Mouse (Mus musculus): ENCODE measurements around the gene Apoa2. TPM values are rescaled to one million over a fixed set of nuclear protein-coding genes. Genes with fewer than 3 reads are reported as not detected.
A peak's percentile ranks its signal among the peaks of the same experiment; 100 is the strongest.

Apoa2 gene
- polyA plus RNA-seq, 2 experiments = 2,859 to 5,173 TPM

GRCm38 (mm10) chr1:171205704-171206493, 19.0 kb upstream of the Apoa2 start:
- Histone ChIP-seq H3K4me3 (ENCODE audit: insufficient read depth in 1 of 2, low read depth in 2 of 2, low read length in 2 of 2) (no peak overlapping the region), H3K27ac (no peak overlapping the region), H3K9ac (replicated peaks) (no peak overlapping the region), H3K36me3 (replicated peaks; ENCODE audit: control insufficient read depth, insufficient read depth, low read depth) (no peaks in the 10 kb centered on the region), H3K27me3 (ENCODE audit: control insufficient read depth, insufficient read depth, low read length) (no peaks in the 10 kb centered on the region), H3K9me3 (ENCODE audit: control insufficient read depth, low read length) (no peaks in the 10 kb centered on the region), H3K4me1 (replicated peaks; ENCODE audit: control insufficient read depth in 2 of 2, insufficient read depth in 2 of 2, low read length in 1 of 2) (peaks cover 0 to 5% of the 10 kb centered on the region in 2 experiments; a peak in 1 of 4 replicates), H3K4me2 (ENCODE audit: low read depth) (no peak overlapping the region)
- ATAC-seq (ENCODE audit: insufficient read depth) (no peak), DNase-seq (ENCODE audit: low read depth in 3 of 3, low spot score in 3 of 3) (no peak)
- 50% methylated on average over 6 of the region's 6 CpGs for WGBS (ENCODE audit: insufficient replicate concordance)
- TF ChIP-seq EP300 (IDR thresholded peaks at IDR 0.05; ENCODE audit: low read depth) (no peak), CTCF (IDR thresholded peaks at IDR 0.05; ENCODE audit: low read depth) (no peak)

GRCm38 (mm10) chr1:171209409-171209808, 15.4 kb upstream of the Apoa2 start:
- DNase-seq (ENCODE audit: low read depth in 3 of 3, low spot score in 3 of 3) (no peak), ATAC-seq (ENCODE audit: insufficient read depth) (no peak)
- no peak overlapping the region for H3K4me2 ChIP-seq (ENCODE audit: low read depth)
- TF ChIP-seq CTCF (IDR thresholded peaks at IDR 0.05; ENCODE audit: low read depth) = no peak
- TF ChIP-seq EP300 (IDR thresholded peaks at IDR 0.05; ENCODE audit: low read depth) = no peak
- no peak overlapping the region for H3K9ac ChIP-seq (replicated peaks)
- 6% methylated on average over 4 of the region's 4 CpGs for WGBS (ENCODE audit: insufficient replicate concordance)
- H3K4me3 ChIP-seq (ENCODE audit: insufficient read depth in 1 of 2, low read depth in 2 of 2, low read length in 2 of 2) = no peak overlapping the region
- H3K27ac ChIP-seq = no peak overlapping the region
- no peaks in the 10 kb centered on the region for H3K9me3 ChIP-seq (ENCODE audit: control insufficient read depth, low read length)
- H3K36me3 ChIP-seq (replicated peaks; ENCODE audit: control insufficient read depth, insufficient read depth, low read depth) = no peaks in the 10 kb centered on the region
- peaks cover 0 to 7% of the 10 kb centered on the region in 2 experiments; a peak in 1 of 4 replicates for H3K4me1 ChIP-seq (replicated peaks; ENCODE audit: control insufficient read depth in 2 of 2, insufficient read depth in 2 of 2, low read length in 1 of 2)
- no peaks in the 10 kb centered on the region; the same call in 1 of the 2 replicates for H3K27me3 ChIP-seq (ENCODE audit: control insufficient read depth, insufficient read depth, low read length)

- ATAC-seq (ENCODE audit: insufficient read depth) = 0 out of 2 replicates have a peak, but pooled peaks have one; percentile 21
- TF ChIP-seq EP300 (IDR thresholded peaks at IDR 0.05; ENCODE audit: low read depth) = no peak
- TF ChIP-seq CTCF (IDR thresholded peaks at IDR 0.05; ENCODE audit: low read depth) = no peak
- no peak overlapping the region for H3K4me2 ChIP-seq (ENCODE audit: low read depth)
- H3K27me3 ChIP-seq (ENCODE audit: control insufficient read depth, insufficient read depth, low read length) = no peaks in the 10 kb centered on the region; the same call in 1 of the 2 replicates
- 34% methylated on average over 3 of the region's 3 CpGs for WGBS (ENCODE audit: insufficient replicate concordance)
- no peaks in the 10 kb centered on the region for H3K36me3 ChIP-seq (replicated peaks; ENCODE audit: control insufficient read depth, insufficient read depth, low read depth)
- H3K4me1 ChIP-seq (replicated peaks; ENCODE audit: control insufficient read depth in 2 of 2, insufficient read depth in 2 of 2, low read length in 1 of 2) = peaks cover 0 to 6% of the 10 kb centered on the region in 2 experiments; a peak in 2 of 4 replicates
- no peaks in the 10 kb centered on the region for H3K9me3 ChIP-seq (ENCODE audit: control insufficient read depth, low read length)
- no peak overlapping the region for H3K4me3 ChIP-seq (ENCODE audit: insufficient read depth in 1 of 2, low read depth in 2 of 2, low read length in 2 of 2)
- no peak for DNase-seq (ENCODE audit: low read depth in 3 of 3, low spot score in 3 of 3)
- H3K9ac ChIP-seq (replicated peaks) = no peak overlapping the region
- H3K27ac ChIP-seq = no peak overlapping the region
These were observed 12.0 kb upstream of the Apoa2 start for GRCm38 (mm10) chr1:171212854-171213253.

DNA sequence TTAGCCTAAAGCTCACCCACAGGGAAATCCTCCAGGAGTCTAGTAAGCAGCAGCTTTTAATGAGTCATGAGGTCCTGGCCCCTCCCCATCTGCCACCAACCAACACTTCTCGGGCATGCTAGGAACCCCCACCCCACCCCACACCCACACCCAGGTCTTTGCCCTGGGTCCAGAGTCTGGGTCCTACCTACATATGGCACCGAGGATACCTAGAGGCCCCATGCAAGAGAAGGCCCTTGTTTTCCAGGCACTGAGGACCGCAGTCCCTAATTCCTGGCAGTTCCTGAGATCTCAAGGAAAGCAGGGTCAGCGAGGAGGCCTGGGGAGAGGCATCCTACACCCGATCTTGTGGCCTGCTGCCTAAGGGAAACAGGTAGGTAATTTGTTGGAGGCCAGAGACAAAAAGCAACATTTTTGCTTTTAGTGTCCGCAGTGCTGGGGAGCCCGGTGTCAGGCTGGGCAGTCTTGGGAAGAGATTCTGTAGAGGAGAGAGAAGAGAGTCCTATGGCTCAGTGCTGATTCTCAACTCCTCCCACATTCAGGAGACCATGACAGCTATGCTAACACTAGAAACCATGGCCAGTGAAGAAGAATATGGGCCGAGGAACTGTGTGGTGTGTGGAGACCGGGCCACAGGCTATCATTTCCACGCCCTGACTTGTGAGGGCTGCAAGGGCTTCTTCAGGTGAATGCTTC, 10.9 kb upstream of the Apoa2 start, which contains the start of gene Nr1i3:
TSS of gene Nr1i3 (plus strand) at position 170 of the 696 bp plus-strand sequence.
- Histone ChIP-seq H3K36me3 (replicated peaks; ENCODE audit: control insufficient read depth, insufficient read depth, low read depth) (no peaks in the 10 kb centered on the region), H3K4me1 (replicated peaks; ENCODE audit: control insufficient read depth in 2 of 2, insufficient read depth in 2 of 2, low read length in 1 of 2) (peaks cover 0 to 6% of the 10 kb centered on the region in 2 experiments; a peak in 2 of 4 replicates), H3K27ac (no peak within 1 kb of the TSS), H3K9me3 (ENCODE audit: control insufficient read depth, low read length) (no peaks in the 10 kb centered on the region), H3K4me2 (ENCODE audit: low read depth) (no peak within 1 kb of the TSS), H3K4me3 (ENCODE audit: insufficient read depth in 1 of 2, low read depth in 2 of 2, low read length in 2 of 2) (no peak within 1 kb of the TSS), H3K27me3 (ENCODE audit: control insufficient read depth, insufficient read depth, low read length) (no peaks in the 10 kb centered on the region; the same call in 1 of the 2 replicates), H3K9ac (replicated peaks) (no peak within 1 kb of the TSS; the same call in 1 of the 2 replicates)
- 59% methylated on average over 10 of the region's 10 CpGs for WGBS (ENCODE audit: insufficient replicate concordance)
- TF ChIP-seq CTCF (IDR thresholded peaks at IDR 0.05; ENCODE audit: low read depth) (no peak), EP300 (IDR thresholded peaks at IDR 0.05; ENCODE audit: low read depth) (no peak)
- ATAC-seq (ENCODE audit: insufficient read depth) (no peak), DNase-seq (ENCODE audit: low read depth in 3 of 3, low spot score in 3 of 3) (no peak)
